Mouse (Mus musculus) MEL (cell line): ENCODE measurements around the gene H2-Q10. TPM values are rescaled to one million over a fixed set of nuclear protein-coding genes. Genes with fewer than 3 reads are reported as not detected.

Source experiments
- DNase-seq: peaks from one replicate; pipeline ENCODE4 v3.0.0; 2011; ENCODE audit warnings: low read depth, low spot score
- H3K27ac ChIP-seq: 2 replicates; pipeline ENCODE4 v1.5.1; 2012; ENCODE audit warnings: low read depth, mild to moderate bottlenecking, control low read depth, low read length, moderate library complexity; ENCODE audit not compliant: control insufficient read depth
- H3K27me3 ChIP-seq, 2 experiments: fragments of 150-350 bp in 1 of 2; sonication (generic) in 1 of 2; 2 replicates each; pipeline ENCODE4 v1.6.1; 2012; ENCODE audit warnings: low read length in 2 of 2, mild to moderate bottlenecking in 2 of 2, improper control_type of control experiment in 1 of 2, moderate library complexity in 1 of 2; ENCODE audit not compliant: insufficient read depth in 2 of 2, control insufficient read depth in 1 of 2
- H3K36me3 ChIP-seq, 2 experiments: 2 replicates each; pipeline ENCODE4 v1.6.1; 2012 to 2014; ENCODE audit warnings: low read length in 2 of 2, improper control_type of control experiment in 1 of 2, inconsistent platforms in 1 of 2, mild to moderate bottlenecking in 1 of 2; ENCODE audit not compliant: insufficient read depth in 2 of 2, control insufficient read depth in 1 of 2
- H3K4me1 ChIP-seq, 2 experiments: fragments of 150-350 bp in 1 of 2; sonication (generic) in 1 of 2; 2 replicates each; pipeline ENCODE4 v1.6.1; 2012; ENCODE audit warnings: low read length in 2 of 2, improper control_type of control experiment in 1 of 2, mild to moderate bottlenecking in 1 of 2; ENCODE audit not compliant: insufficient read depth in 2 of 2, control insufficient read depth in 1 of 2
- H3K4me3 ChIP-seq, 2 experiments: fragments of 150-350 bp in 1 of 2; sonication (generic) in 1 of 2; 2 replicates each; pipeline ENCODE4 v1.5.1; 2012; ENCODE audit warnings: low read depth in 2 of 2, low read length in 2 of 2, mild to moderate bottlenecking in 2 of 2, moderate library complexity in 2 of 2, control low read depth in 1 of 2, improper control_type of control experiment in 1 of 2; ENCODE audit not compliant: control insufficient read depth in 1 of 2, insufficient read depth in 1 of 2
- H3K79me2 ChIP-seq: 2 replicates; pipeline ENCODE4 v1.6.1; 2012; ENCODE audit warnings: mild to moderate bottlenecking, low read length, moderate library complexity; ENCODE audit not compliant: control insufficient read depth, poor library complexity, insufficient read depth
- H3K9ac ChIP-seq: 2 replicates; pipeline ENCODE4 v1.6.1; 2012; ENCODE audit warnings: low read depth, mild to moderate bottlenecking, control low read depth, low read length, moderate library complexity; ENCODE audit not compliant: control insufficient read depth, poor library complexity, severe bottlenecking
- H3K9me3 ChIP-seq: fragments of 150-350 bp; sonication (generic); replicated peaks from 2 replicates; pipeline ENCODE4 v1.6.1; 2012; ENCODE audit warnings: mild to moderate bottlenecking, low read length, improper control_type of control experiment, moderate library complexity; ENCODE audit not compliant: insufficient read depth
- BHLHE40 ChIP-seq: IDR thresholded peaks from 2 replicates; pipeline ENCODE4 v1.6.1; 2012; ENCODE audit warnings: low read depth, mild to moderate bottlenecking, inconsistent platforms, low read length, improper control_type of control experiment, borderline replicate concordance
- CHD1 ChIP-seq: IDR thresholded peaks from 2 replicates; pipeline ENCODE4 v1.6.1; 2012; ENCODE audit warnings: low read depth, mild to moderate bottlenecking, inconsistent platforms, low read length, improper control_type of control experiment
- CHD2 ChIP-seq: IDR thresholded peaks from 2 replicates; pipeline ENCODE4 v1.6.1; 2011; ENCODE audit warnings: low read length, improper control_type of control experiment
- CTCF ChIP-seq, 3 experiments: IDR thresholded peaks in 2 of 3; conservative IDR thresholded peaks in 1 of 3; 2 replicates each; pipeline ENCODE4 v1.5.1; 2011 to 2012; ENCODE audit warnings: low read length in 3 of 3, low read depth in 2 of 3, mild to moderate bottlenecking in 2 of 3, improper control_type of control experiment in 1 of 3, inconsistent platforms in 1 of 3, mixed read lengths in 1 of 3, moderate library complexity in 1 of 3; ENCODE audit not compliant: control insufficient read depth in 1 of 3, insufficient read depth in 1 of 3, poor library complexity in 1 of 3, severe bottlenecking in 1 of 3
- E2F4 ChIP-seq: IDR thresholded peaks from 2 replicates; pipeline ENCODE4 v1.6.1; 2011; ENCODE audit warnings: low read depth, low read length, improper control_type of control experiment, borderline replicate concordance
- ELF1 ChIP-seq: IDR thresholded peaks from 2 replicates; pipeline ENCODE4 v1.6.1; 2014; ENCODE audit warnings: low read depth, mild to moderate bottlenecking, inconsistent platforms, low read length, improper control_type of control experiment, moderate library complexity
- EP300 ChIP-seq, 2 experiments: IDR thresholded peaks; 2 replicates each; pipeline ENCODE4 v1.6.1; 2011; ENCODE audit warnings: improper control_type of control experiment in 2 of 2, low read length in 2 of 2, low read depth in 1 of 2, mild to moderate bottlenecking in 1 of 2
- ETS1 ChIP-seq: IDR thresholded peaks from 2 replicates; pipeline ENCODE4 v1.6.1; 2012; ENCODE audit warnings: low read depth, mild to moderate bottlenecking, inconsistent platforms, low read length, improper control_type of control experiment, moderate library complexity
- GABPA ChIP-seq: IDR thresholded peaks from 2 replicates; pipeline ENCODE4 v1.6.1; 2012; ENCODE audit warnings: low read depth, mild to moderate bottlenecking, inconsistent platforms, low read length, improper control_type of control experiment, moderate library complexity
- GATA1 ChIP-seq: IDR thresholded peaks from 2 replicates; pipeline ENCODE4 v1.6.1; 2011; ENCODE audit warnings: low read depth, low read length, improper control_type of control experiment
- HCFC1 ChIP-seq: IDR thresholded peaks from 2 replicates; pipeline ENCODE4 v1.6.1; 2012; ENCODE audit warnings: low read depth, mild to moderate bottlenecking, inconsistent platforms, low read length, improper control_type of control experiment, moderate library complexity
- JUND ChIP-seq: IDR thresholded peaks from 2 replicates; pipeline ENCODE4 v1.6.1; 2011; ENCODE audit warnings: low read depth, mild to moderate bottlenecking, improper control_type of control experiment, low read length
- KAT2A ChIP-seq: conservative IDR thresholded peaks from 2 replicates; pipeline ENCODE4 v1.6.1; 2012; ENCODE audit warnings: low read depth, low read length, improper control_type of control experiment, inconsistent platforms
- MAFK ChIP-seq: IDR thresholded peaks from 2 replicates; pipeline ENCODE4 v1.6.1; 2011; ENCODE audit warnings: low read depth, mild to moderate bottlenecking, low read length, improper control_type of control experiment, borderline replicate concordance
- MAX ChIP-seq: IDR thresholded peaks from 2 replicates; pipeline ENCODE4 v1.6.1; 2011; ENCODE audit warnings: low read length, improper control_type of control experiment
- MAZ ChIP-seq: IDR thresholded peaks from 2 replicates; pipeline ENCODE4 v1.6.1; 2012; ENCODE audit warnings: low read depth, mild to moderate bottlenecking, inconsistent platforms, low read length, improper control_type of control experiment
- MXI1 ChIP-seq: IDR thresholded peaks from 2 replicates; pipeline ENCODE4 v1.6.1; 2011; ENCODE audit warnings: mild to moderate bottlenecking, low read depth, low read length, improper control_type of control experiment
- MYB ChIP-seq: IDR thresholded peaks from 2 replicates; pipeline ENCODE4 v1.6.1; 2011; ENCODE audit warnings: mild to moderate bottlenecking, low read depth, low read length, improper control_type of control experiment
- POLR2AphosphoS2 ChIP-seq: IDR thresholded peaks from 2 replicates; pipeline ENCODE4 v1.6.1; 2011; ENCODE audit warnings: low read length, improper control_type of control experiment
- RAD21 ChIP-seq: IDR thresholded peaks from 2 replicates; pipeline ENCODE4 v1.6.1; 2011; ENCODE audit warnings: mild to moderate bottlenecking, low read depth, low read length, improper control_type of control experiment
- SIN3A ChIP-seq: IDR thresholded peaks from 2 replicates; pipeline ENCODE4 v1.6.1; 2012; ENCODE audit warnings: low read length, improper control_type of control experiment, inconsistent platforms
- USF2 ChIP-seq, 2 experiments: IDR thresholded peaks; 2 replicates each; pipeline ENCODE4 v1.6.1; 2011 to 2012; ENCODE audit warnings: improper control_type of control experiment in 2 of 2, low read length in 2 of 2, borderline replicate concordance in 1 of 2, inconsistent platforms in 1 of 2, low read depth in 1 of 2, mild to moderate bottlenecking in 1 of 2; ENCODE audit not compliant: insufficient read depth in 1 of 2
- ZC3H11A ChIP-seq: IDR thresholded peaks from 2 replicates; pipeline ENCODE4 v1.6.1; 2012; ENCODE audit warnings: low read depth, mild to moderate bottlenecking, inconsistent platforms, low read length, improper control_type of control experiment
- ZKSCAN1 ChIP-seq: IDR thresholded peaks from 2 replicates; pipeline ENCODE4 v1.6.1; 2012; ENCODE audit warnings: low read depth, mild to moderate bottlenecking, inconsistent platforms, low read length, improper control_type of control experiment, moderate library complexity
- ZMIZ1 ChIP-seq: IDR thresholded peaks from 2 replicates; pipeline ENCODE4 v1.6.1; 2012; ENCODE audit warnings: low read depth, mild to moderate bottlenecking, inconsistent platforms, low read length, improper control_type of control experiment, moderate library complexity
- polyA plus RNA-seq, 2 experiments: library from polyadenylated mRNA; stranded (reverse) in 1 of 2; unstranded in 1 of 2; fragments of >175 nt in 1 of 2; fragments of >200 nt in 1 of 2; gene quantifications; 2 replicates each; pipeline versions ENCODE4 v1.2.1 to v1.2.4; 2012; ENCODE audit warnings: low replicate concordance in 2 of 2, low read depth in 1 of 2; ENCODE audit not compliant: insufficient read length in 2 of 2, insufficient read depth in 1 of 2, missing spikeins in 1 of 2
- total RNA-seq: library from RNA; depleted of rRNA; stranded (reverse); fragments of 300-350 nt; gene quantifications from 2 replicates; pipeline ENCODE4 v1.2.3, GENCODE M21; 2012

Gene H2-Q10
- total and polyA plus RNA-seq, 3 experiments = 0.15 to 8.9 TPM; not detected in 1

- H3K36me3 ChIP-seq = no peaks in the 10 kb centered on the region
- H3K27ac ChIP-seq = no peak overlapping the region
- TF ChIP-seq GATA1 (no peak), CHD1 (no peak), E2F4 (no peak), MAX (no peak), CTCF (IDR thresholded peaks at IDR 0.05 in 2 of 3, conservative IDR thresholded peaks at IDR 0.05 in 1 of 3; ENCODE audit: control insufficient read depth in 1 of 3, insufficient read depth in 1 of 3, low read depth in 2 of 3, low read length in 3 of 3, poor library complexity in 1 of 3, severe bottlenecking in 1 of 3) (no peak), MYB (no peak), MAFK (no peak), EP300 (IDR thresholded peaks at IDR 0.05; ENCODE audit: low read depth in 1 of 2, low read length in 2 of 2) (no peak), BHLHE40 (no peak), KAT2A (no peak), HCFC1 (no peak), ZC3H11A (no peak), MXI1 (no peak), MAZ (no peak), ELF1 (no peak), CHD2 (no peak), ZMIZ1 (no peak)
- H3K79me2 ChIP-seq = no peaks in the 10 kb centered on the region
- no peaks in the 10 kb centered on the region for H3K27me3 ChIP-seq
- no peak overlapping the region for H3K4me3 ChIP-seq
- H3K4me1 ChIP-seq = no peaks in the 10 kb centered on the region
- no peak overlapping the region for H3K9ac ChIP-seq
- H3K9me3 ChIP-seq = no peaks in the 10 kb centered on the region
- DNase-seq = no peak
These were observed 16.8 kb downstream of the H2-Q10 start for GRCm38 (mm10) chr17:35486726-35487125.

- Histone ChIP-seq H3K4me3 (no peak overlapping the region), H3K4me1 (no peaks in the 10 kb centered on the region), H3K9ac (no peak overlapping the region), H3K79me2 (no peaks in the 10 kb centered on the region), H3K27me3 (0 out of 4 replicates have a peak, but pooled peaks cover 0 to 1% of the 10 kb centered on the region in 2 experiments), H3K9me3 (no peaks in the 10 kb centered on the region), H3K36me3 (no peaks in the 10 kb centered on the region), H3K27ac (no peak overlapping the region)
- DNase-seq = no peak
- TF ChIP-seq RAD21 (no peak), MAZ (no peak), E2F4 (no peak), MYB (no peak), CTCF (IDR thresholded peaks at IDR 0.05 in 2 of 3, conservative IDR thresholded peaks at IDR 0.05 in 1 of 3; ENCODE audit: control insufficient read depth in 1 of 3, insufficient read depth in 1 of 3, low read depth in 2 of 3, low read length in 3 of 3, poor library complexity in 1 of 3, severe bottlenecking in 1 of 3) (no peak), BHLHE40 (no peak), USF2 (IDR thresholded peaks at IDR 0.05; ENCODE audit: borderline replicate concordance in 1 of 2, insufficient read depth in 1 of 2, low read depth in 1 of 2, low read length in 2 of 2) (no peak), SIN3A (no peak), ETS1 (no peak), HCFC1 (no peak), JUND (no peak), ZKSCAN1 (no peak), POLR2AphosphoS2 (no peak), ELF1 (no peak), GABPA (no peak), KAT2A (no peak)
These were observed 18.2 kb downstream of the H2-Q10 start for GRCm38 (mm10) chr17:35488041-35488440.
